Mouse (Mus musculus) adrenal gland, postnatal 25 days (tissue): Measurements from ENCODE around the gene Ajm1. TPM values are rescaled to one million over a fixed set of nuclear protein-coding genes. Genes with fewer than 3 reads are reported as not detected.
"Not testable (repeated sequence)": the region's sequence is repeated elsewhere in the genome, so short reads cannot be mapped to it uniquely, and the experiment has no call there.

Experiments
- DNase-seq: peaks from one replicate; pipeline ENCODE4 v3.0.0; 2021; ENCODE audit warnings: mixed read lengths
- total RNA-seq: library from RNA; stranded (reverse); gene quantifications from 2 replicates; pipeline ENCODE4 v1.2.3, GENCODE M21; 2021

Ajm1 gene
- total RNA-seq, 1 experiment from 2014 or later = 2.6 TPM

DNA sequence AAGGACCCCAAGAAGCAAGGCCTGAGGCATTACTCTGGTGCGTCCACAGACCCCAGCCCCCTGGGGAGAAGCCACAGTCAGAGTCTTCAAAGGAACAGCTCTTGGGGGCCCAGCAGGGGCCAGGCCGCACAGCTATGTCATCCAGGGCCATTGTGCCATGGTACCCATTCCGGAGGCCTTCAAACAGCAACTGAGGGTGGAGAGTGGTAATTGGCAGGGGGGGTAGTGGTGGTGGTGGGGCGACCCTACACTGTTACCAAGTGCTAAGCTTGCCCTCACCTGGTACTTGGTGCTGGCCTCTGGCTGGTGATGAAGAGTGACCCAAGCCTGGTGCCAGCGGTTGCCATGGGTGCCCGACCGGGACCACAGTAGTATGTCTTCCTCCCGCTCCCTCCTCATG, 15.8 kb downstream of the Ajm1 start:
- DNase-seq = no peak

GRCm38 (mm10) chr2:25561946-25562345, 19.6 kb downstream of the Ajm1 start:
- no peak for DNase-seq

GRCm38 (mm10) chr2:25560551-25560950, 21.0 kb downstream of the Ajm1 start:
- no peak for DNase-seq

DNA sequence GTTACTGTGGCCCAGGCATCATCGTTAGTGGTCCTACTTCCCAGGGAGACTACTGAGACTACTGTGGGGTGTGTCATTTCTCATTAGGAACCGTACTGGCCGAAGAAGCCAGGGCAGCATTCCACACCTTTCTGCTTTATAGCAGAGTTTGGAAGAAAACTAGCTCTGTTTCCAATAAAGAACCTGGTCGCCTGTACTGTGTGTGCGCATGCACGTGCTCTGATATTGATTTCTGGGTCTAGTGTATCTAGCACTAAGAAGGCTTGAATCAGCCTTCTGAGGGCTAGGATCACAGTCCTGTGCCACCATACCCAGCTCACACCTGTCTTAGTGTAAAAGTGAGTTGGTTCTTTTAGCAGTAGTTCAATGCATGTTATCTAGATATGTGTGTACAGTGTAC, 22.8 kb downstream of the Ajm1 start:
- no peak for DNase-seq

- DNase-seq = no peak
These were observed 23.6 kb downstream of the Ajm1 start for GRCm38 (mm10) chr2:25557964-25558360.

GRCm38 (mm10) chr2:25557221-25557963, 24.2 kb downstream of the Ajm1 start, which contains the start of gene Edf1:
Gene Edf1 (plus strand): TSS chr2:25557847.
- peak; percentile 98 for DNase-seq

DNA sequence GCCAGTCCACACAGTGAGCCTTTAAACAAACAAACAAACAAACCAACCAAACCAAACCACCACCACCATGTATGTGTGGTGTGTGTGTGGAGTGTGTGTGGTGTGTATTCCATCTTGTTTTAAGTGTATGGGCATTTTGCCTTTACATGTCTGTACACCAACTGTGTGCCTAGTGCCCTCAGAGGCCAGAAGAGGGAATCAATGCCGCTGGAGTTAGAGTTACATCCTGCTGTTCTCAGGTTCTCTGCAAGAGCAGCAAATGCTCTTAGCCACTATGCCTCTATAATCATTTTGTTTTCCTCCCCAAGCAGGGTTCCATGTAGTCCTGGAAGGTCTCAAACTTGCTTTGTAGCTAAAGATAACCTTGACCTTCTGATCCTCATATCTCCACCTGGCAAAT, 25.3 kb downstream of the Ajm1 start:
- no peak for DNase-seq

DNA sequence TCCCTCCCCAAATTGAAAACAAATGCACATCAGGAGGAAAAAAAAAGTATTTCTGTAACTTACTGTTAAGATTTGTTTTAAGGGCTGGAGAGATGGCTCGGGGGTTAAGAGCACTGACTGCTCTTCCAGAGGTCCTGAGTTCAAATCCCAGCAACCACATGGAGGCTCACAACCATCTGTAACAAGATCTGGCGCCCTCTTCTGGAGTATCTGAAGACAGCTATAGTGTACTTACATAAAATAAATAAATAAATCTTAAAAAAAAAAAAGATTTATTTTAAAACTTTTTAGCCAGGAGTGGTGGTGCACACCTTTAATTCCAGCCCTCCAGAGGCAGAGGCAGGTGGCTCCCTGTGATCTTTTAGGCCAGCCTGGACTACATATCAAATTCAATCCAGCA, 26.1 kb downstream of the Ajm1 start:
- DNase-seq = not testable (repeated sequence)

GRCm38 (mm10) chr2:25553171-25553786, 28.3 kb downstream of the Ajm1 start:
- not testable (repeated sequence) for DNase-seq

GRCm38 (mm10) chr2:25551186-25551585, 30.4 kb downstream of the Ajm1 start:
- peak; percentile 59 for DNase-seq

GRCm38 (mm10) chr2:25549021-25549991, 32.3 kb downstream of the Ajm1 start:
- no peak for DNase-seq

DNA sequence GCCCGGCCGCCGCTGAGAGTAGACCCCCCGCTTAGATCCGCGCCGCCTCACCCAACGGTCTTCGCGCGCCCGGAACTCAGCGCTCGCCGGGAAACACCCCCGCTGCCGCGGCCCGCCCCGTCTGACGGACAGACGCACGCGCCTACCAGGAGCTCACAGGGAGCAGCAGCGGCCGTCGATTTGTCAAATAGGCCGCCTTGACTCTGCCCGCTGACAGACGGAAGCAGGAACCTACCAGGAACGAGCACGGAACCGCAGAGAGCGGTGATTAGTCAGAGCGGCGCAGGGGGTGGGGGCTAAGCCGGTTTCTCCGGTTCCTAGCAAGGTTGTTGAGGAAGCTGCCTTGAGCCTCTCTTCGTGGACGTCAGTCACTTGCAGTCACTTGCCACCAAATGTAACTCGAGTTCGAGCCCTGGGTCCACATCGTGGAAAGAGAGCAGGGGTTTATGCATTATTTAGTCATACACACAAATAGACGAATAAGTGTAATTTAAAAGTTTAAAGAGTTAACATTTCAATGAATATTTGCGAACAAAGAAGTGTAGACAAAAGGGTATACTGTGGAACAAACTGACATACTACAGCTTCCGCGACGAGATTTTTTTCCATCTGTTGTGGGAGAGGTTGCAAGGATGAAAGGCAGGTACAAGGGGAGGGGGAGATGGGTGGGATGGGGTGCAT, 34.6 kb downstream of the Ajm1 start, which contains the start of gene Traf2:
Gene Traf2 (minus strand): TSS at position 130 of the 681 bp plus-strand sequence.
- peak; percentile 98 for DNase-seq

DNA sequence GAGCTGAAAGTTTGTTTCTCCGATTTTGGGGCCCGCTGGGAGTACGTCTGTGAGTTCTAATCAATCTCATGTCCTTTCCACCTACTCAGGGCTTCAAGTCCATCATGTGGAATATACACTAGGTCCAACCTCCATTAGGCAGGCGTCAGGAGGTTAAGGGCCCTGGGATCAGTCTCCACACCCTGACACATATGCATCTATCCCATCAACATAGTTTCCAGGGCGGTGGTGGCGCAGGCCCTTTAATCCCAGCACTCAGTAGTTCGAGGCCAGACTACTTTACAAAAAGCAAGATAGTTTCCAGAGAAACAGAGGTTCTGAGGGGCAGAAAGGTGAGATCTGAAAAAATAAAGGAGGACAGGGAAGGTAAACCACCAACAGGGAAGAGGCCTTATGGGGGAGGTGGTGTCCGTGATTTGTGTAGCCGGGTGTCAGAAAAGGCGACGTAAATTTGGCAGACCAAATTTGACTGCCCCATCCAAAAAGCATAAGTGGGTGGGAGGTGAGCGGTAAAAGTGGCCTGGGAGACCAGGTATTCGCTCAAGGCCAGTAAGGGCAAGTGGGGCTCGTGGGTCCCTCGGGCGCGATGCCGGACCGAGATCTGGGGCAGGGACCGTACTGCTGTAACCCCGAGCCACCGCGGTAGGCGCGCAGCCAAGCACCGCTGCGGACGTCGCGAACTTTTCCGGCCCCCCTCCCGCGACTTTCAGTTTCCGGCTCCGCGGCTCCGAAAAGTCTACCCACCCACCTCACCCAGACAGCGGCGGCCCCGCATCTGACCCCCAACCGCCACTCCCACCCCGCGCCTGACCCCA, 35.4 kb downstream of the Ajm1 start:
- peak; percentile 83 for DNase-seq

DNA sequence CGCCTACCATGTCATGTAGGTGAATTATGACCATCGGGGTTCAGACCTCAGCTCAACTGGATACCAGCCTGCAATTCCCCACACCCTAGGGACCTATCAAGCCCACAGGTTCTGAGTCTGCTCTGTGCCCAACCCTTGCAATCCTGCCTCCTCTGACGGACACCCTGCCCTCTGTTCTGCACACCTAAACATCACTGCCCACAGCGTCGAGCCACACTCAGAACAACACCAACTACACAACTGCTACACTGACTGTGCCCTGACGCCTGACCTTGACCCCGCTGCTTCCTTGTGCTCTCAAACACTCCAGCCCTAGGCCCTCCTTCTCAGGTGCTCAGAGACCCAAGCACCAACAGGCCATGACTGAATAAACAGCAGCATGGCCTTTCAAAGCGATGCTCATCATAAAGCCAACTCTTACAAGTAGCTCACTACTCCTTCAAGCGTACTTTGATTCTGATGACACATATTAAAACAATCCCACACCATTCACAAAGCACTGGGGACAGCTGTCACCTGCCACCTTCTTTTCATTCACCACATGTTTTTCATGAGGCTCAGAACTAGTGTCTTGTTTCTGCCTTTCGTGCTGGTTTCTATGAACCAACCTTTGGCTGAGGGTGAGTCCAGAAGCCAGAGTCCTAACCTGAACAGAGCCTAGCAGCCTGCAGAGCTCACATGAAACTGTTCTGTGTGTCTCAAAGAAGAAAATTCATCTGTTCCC, 39.8 kb downstream of the Ajm1 start:
- DNase-seq = no peak

DNA sequence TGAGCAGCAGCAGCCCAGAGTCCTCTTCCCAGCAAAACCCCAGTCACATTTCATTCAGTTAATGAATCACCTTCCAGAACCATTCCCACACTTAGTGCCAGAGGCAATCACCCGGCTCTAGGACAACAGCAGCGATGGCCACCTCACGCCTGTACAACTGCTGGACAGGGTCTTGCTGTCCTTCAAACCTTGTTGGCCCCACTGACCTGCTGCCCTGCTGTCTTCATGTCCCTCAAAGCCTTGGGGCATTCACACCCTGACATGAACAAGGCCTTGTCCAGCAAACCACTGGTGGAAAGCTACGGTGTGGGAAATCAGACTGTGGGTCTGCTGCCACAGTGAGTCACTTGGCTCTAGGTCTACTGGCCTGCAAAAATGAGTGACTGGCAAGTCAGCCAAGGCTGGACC, 41.0 kb downstream of the Ajm1 start:
- no peak for DNase-seq

- DNase-seq = peak; percentile 70
These were observed 45.0 kb downstream of the Ajm1 start for GRCm38 (mm10) chr2:25536531-25536930.

DNA sequence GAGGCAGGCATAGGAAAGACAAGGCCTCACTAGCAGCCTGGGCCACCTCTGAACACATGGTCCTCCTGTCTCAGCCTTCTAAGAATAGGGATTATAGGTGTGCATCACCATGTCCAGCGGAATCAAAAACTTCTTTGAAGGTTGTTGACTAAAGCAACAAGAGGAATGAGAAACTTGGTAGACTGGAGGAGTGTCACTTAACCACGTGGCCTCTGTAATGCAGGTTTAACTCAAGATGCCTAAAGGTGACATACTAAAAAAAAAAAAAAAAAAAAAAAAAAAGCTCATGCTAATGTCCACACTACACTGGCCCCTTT, 46.7 kb downstream of the Ajm1 start:
- DNase-seq = no peak

DNA sequence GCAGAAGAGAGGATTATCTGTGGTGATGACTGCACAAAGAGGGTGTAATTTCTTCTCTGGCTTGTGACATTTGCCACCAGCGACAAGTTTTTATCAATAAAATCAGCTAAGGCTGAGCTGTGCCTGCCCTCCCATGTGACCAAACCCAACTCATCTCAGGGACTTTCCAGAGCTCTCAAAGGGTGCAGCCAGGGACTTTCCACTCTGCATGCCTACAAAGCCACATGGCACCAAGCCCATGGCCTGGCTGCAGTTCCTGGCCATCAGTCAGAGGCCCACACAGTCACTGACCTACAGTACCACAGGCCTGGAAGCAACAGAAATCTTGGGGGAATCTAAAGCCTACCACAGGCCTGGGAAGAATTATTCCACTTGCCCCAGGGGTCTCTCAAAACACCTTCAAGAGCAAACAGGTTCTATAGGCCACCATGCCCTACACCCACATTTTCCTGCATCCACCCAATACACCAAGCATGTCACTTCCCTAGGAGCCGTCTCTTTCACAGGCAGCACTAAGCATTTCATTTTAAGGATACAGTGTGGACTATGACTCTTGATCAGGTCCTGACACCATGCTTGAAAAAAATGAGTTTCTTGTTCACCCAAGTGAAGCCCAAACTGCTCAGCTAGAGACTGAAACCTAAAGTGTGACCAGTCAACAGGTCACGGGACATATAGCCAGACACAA, 47.2 kb downstream of the Ajm1 start:
- peak; percentile 89 for DNase-seq

DNA sequence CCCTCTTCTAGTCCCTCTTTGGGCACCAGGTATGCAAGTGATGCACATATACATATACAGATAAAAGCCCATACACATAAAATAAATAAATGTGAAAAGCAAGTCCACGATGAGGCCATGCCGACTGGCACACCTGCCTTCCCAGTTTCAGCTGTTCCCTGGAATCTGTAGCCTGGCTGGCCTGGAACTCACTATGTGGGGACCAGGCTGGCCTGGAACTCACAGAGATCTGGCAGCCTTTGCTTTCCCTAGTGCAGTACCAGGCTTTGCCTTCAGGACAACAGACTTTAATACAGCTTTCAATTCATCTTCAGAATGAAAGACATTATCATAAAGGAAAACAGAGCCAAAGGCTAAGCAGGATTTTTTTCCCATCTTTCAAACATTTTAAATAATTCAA, 47.9 kb downstream of the Ajm1 start:
- DNase-seq = no peak
